Comparison of ENCODE assay signal across 12 mouse cellular contexts in the genomic region with DNA sequence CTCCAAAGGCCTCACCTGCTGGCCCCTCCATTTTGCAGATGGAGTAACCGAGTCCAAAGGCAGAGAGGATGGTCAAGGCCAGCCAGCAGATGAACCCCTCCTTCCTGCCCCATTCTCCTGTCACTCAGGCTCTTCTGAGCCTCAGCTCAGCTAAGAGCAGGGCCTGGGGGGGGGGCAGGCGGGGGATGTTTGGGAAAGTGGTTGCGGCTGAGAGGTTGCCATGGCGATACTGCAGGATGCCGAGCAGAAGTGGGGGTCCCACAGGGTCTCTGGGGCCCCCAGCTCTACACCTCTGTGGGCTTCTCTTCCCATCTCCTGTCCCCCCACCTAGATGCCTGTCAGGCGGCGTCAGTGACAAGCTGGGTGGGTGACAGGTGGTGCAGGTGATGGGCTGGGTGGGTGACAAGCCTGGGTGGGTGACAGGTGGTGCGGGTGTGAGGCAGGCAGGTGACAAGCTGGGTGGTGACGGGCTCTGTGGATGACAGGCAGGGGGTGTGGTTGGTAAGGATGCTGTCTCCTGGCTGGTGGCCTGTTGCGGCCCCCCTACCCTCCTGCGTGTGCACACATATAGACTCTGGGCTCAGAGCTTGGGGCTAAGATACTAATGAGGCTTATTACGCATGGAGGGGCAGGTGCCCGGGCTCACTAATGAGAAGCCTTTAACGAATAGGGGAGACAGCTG. TPM values are rescaled to one million over a fixed set of nuclear protein-coding genes. Genes with fewer than 3 reads are reported as not detected.
A peak's percentile ranks its signal among the peaks of the same experiment; 100 is the strongest.
DNase-seq lines count a peak whose midpoint lies in the region; ATAC-seq and TF ChIP-seq lines count a peak whose summit lies in the region.
"Had no signal": no experiment of that assay in that cellular context is flagged by ENCODE, and none has a peak within 500 bp of the region (broad histone marks: within the 10 kb centered on the region; RNA-seq: fewer than 3 reads in every experiment).

No protein-coding gene starts in this region.

- H3K4me3 ChIP-seq in heart, embryonic 11.5 days (ENCODE audit: low read depth, low read length), result no peak overlapping the region
- H3K4me3 ChIP-seq in E14TG2a.4 (replicated peaks; ENCODE audit: low read length), result peak overlapping the region; percentile 68
- no peak overlapping the region for H3K4me3 ChIP-seq in forebrain, embryonic 11.5 days (ENCODE audit: low read depth, low read length)
- no peak overlapping the region for H3K4me3 ChIP-seq in midbrain, embryonic 11.5 days (ENCODE audit: low read depth, low read length)

- no peak overlapping the region for H3K27ac ChIP-seq in heart, embryonic 11.5 days (ENCODE audit: low read depth, low read length)
- no peak overlapping the region; the same call in 1 of the 2 replicates for H3K27ac ChIP-seq in forebrain, embryonic 11.5 days (ENCODE audit: low read depth, low read length)
- H3K27ac ChIP-seq in midbrain, embryonic 11.5 days (ENCODE audit: low read depth, low read length), result peak overlapping the region; percentile 67

- ATAC-seq in heart, embryonic 11.5 days (replicated peaks; ENCODE audit: insufficient number of reproducible peaks, low FRiP score, low TSS enrichment), result no peak
- ATAC-seq in forebrain, embryonic 11.5 days (replicated peaks; ENCODE audit: low FRiP score), result peak; percentile 59
- ATAC-seq in midbrain, embryonic 11.5 days (ENCODE audit: low FRiP score), result peak; percentile 72

- no peak overlapping the region for H3K4me2 ChIP-seq in heart, embryonic 11.5 days
- H3K4me2 ChIP-seq in forebrain, embryonic 11.5 days (ENCODE audit: low read depth, low read length, severe bottlenecking), result peak overlapping the region; percentile 56; the same call in 1 of the 2 replicates
- H3K4me2 ChIP-seq in midbrain, embryonic 11.5 days, result peak overlapping the region; percentile 52

- no peak for DNase-seq in heart, postnatal 4 days
- DNase-seq in forebrain, embryonic 11.5 days (ENCODE audit: low spot score), result peak; percentile 77
- peak; percentile 94 for DNase-seq in midbrain, embryonic 11.5 days (ENCODE audit: low spot score, missing footprints)
- DNase-seq in right cerebral cortex, adult 18-20 months, result no peak
- DNase-seq in left cerebral cortex, postnatal 36 days (ENCODE audit: low spot score in 2 of 2), result no peak
- no peak for DNase-seq in urinary bladder, postnatal 10 days (ENCODE audit: low spot score)
- DNase-seq: cerebellum, adult 9-10 months; thymus, postnatal 36 days had no signal

- no peaks in the 10 kb centered on the region for H3K9me3 ChIP-seq in heart, embryonic 11.5 days (replicated peaks; ENCODE audit: control insufficient read depth, low read length)
- no peaks in the 10 kb centered on the region for H3K9me3 ChIP-seq in E14TG2a.4 (ENCODE audit: low read length)
- no peaks in the 10 kb centered on the region for H3K9me3 ChIP-seq in forebrain, embryonic 11.5 days (ENCODE audit: control insufficient read depth, low read length)
- no peaks in the 10 kb centered on the region for H3K9me3 ChIP-seq in midbrain, embryonic 11.5 days (ENCODE audit: control insufficient read depth, low read length)
- H3K9me3 ChIP-seq: limb, embryonic 12.5 days had no signal

- no peaks in the 10 kb centered on the region for H3K36me3 ChIP-seq in heart, embryonic 11.5 days (ENCODE audit: control insufficient read depth, insufficient read depth, low read length)
- H3K36me3 ChIP-seq in E14TG2a.4 (ENCODE audit: insufficient read depth, low read length), result peaks cover 38% of the 10 kb centered on the region
- H3K36me3 ChIP-seq in forebrain, embryonic 11.5 days (ENCODE audit: control insufficient read depth, insufficient read depth, low read length), result no peaks in the 10 kb centered on the region
- H3K36me3 ChIP-seq in midbrain, embryonic 11.5 days (ENCODE audit: control insufficient read depth, insufficient read depth, low read length), result no peaks in the 10 kb centered on the region

- intact Hi-C loops in left cerebral cortex, postnatal 36 days (cut with DNase I), result no loop called here

- no peak for TF ChIP-seq CTCF in E14TG2a.4 (conservative IDR thresholded peaks at IDR 0.05; ENCODE audit: low read length)

- peak overlapping the region; percentile 59; the same call in 1 of the 2 replicates for H3K9ac ChIP-seq in heart, embryonic 11.5 days (ENCODE audit: low read depth, low read length)
- H3K9ac ChIP-seq in forebrain, embryonic 11.5 days (ENCODE audit: low read length), result no peak overlapping the region
- H3K9ac ChIP-seq in midbrain, embryonic 11.5 days (ENCODE audit: low read length), result no peak overlapping the region

- H3K4me1 ChIP-seq in heart, embryonic 11.5 days (ENCODE audit: control insufficient read depth, insufficient read depth, low read length), result peaks cover 93% of the 10 kb centered on the region
- peaks cover 97% of the 10 kb centered on the region for H3K4me1 ChIP-seq in E14TG2a.4 (replicated peaks; ENCODE audit: low read depth, low read length)
- H3K4me1 ChIP-seq in forebrain, embryonic 11.5 days (replicated peaks; ENCODE audit: control insufficient read depth, insufficient read depth, low read length), result peaks cover 39% of the 10 kb centered on the region
- H3K4me1 ChIP-seq in midbrain, embryonic 11.5 days (ENCODE audit: control insufficient read depth, insufficient read depth, low read length), result peaks cover 70% of the 10 kb centered on the region

- no peaks in the 10 kb centered on the region for H3K27me3 ChIP-seq in heart, embryonic 11.5 days (ENCODE audit: control insufficient read depth, insufficient read depth, low read length)
- no peaks in the 10 kb centered on the region for H3K27me3 ChIP-seq in E14TG2a.4 (ENCODE audit: insufficient read depth, low read length)
- H3K27me3 ChIP-seq in forebrain, embryonic 11.5 days (ENCODE audit: control insufficient read depth, insufficient read depth, low read length), result no peaks in the 10 kb centered on the region
- no peaks in the 10 kb centered on the region for H3K27me3 ChIP-seq in midbrain, embryonic 11.5 days (ENCODE audit: control insufficient read depth, insufficient read depth, low read length)
- H3K27me3 ChIP-seq: CH12.LX; limb, embryonic 12.5 days had no signal

- WGBS in heart, embryonic 11.5 days (ENCODE audit: insufficient replicate concordance), result 74% methylated on average over 14 of the region's 14 CpGs
- WGBS in forebrain, embryonic 11.5 days, result 31% methylated on average over 14 of the region's 14 CpGs
- 36% methylated on average over 14 of the region's 14 CpGs for WGBS in midbrain, embryonic 11.5 days

RNA-seq across cellular contexts. Expression of gene Ahdc1, which starts 12.0 kb away (rescaled TPM):
- polyA plus RNA-seq in heart, embryonic 11.5 days (2014; fragmentation: Nextera tagmentation; extraction: Ambion mirVana), result 7.0 and 9.1 TPM in 2 replicates
- 10 to 100 TPM; 41.1 to 48.7 TPM for total RNA-seq in heart, postnatal 4 days (2021)
- polyA plus RNA-seq in forebrain, embryonic 11.5 days (2014; fragmentation: Nextera tagmentation; extraction: Ambion mirVana), result 5.5 and 7.5 TPM in 2 replicates
- 4.9 and 5.3 TPM in 2 replicates for polyA plus RNA-seq in midbrain, embryonic 11.5 days (2014; fragmentation: Nextera tagmentation; extraction: Ambion mirVana)
- 100 to 1,000 TPM in 1 of 2 experiments, 10 to 100 TPM in 1; 91.3 to 110 TPM for total RNA-seq in left cerebral cortex, postnatal 36 days (2021)

RNA-seq across cellular contexts. Expression of gene Fgr, which starts 49.2 kb away (rescaled TPM):
- 0.40 and 0.63 TPM in 2 replicates for polyA plus RNA-seq in heart, embryonic 11.5 days (2014; fragmentation: Nextera tagmentation; extraction: Ambion mirVana)
- under 1 TPM; 0.33 to 0.43 TPM for total RNA-seq in heart, postnatal 4 days (2021)
- polyA plus RNA-seq in forebrain, embryonic 11.5 days (2014; fragmentation: Nextera tagmentation; extraction: Ambion mirVana), result 0.13 TPM in 1 of 2 replicates, not detected in the other
- not detected in 2 replicates for polyA plus RNA-seq in midbrain, embryonic 11.5 days (2014; fragmentation: Nextera tagmentation; extraction: Ambion mirVana)
- under 1 TPM in 1 of 2 experiments, not detected in 1; 0.17 TPM for total RNA-seq in left cerebral cortex, postnatal 36 days (2021)

Comparison
In these comparisons a context has a peak if more than half of its experiments do, and no peak if none do; other contexts are left out.
1. DNase-seq: peak in forebrain, embryonic 11.5 days (single experiment) and midbrain, embryonic 11.5 days (single experiment); none in heart, postnatal 4 days (single experiment), right cerebral cortex, adult 18-20 months (single experiment), left cerebral cortex, postnatal 36 days (0 of 2) and urinary bladder, postnatal 10 days (single experiment).